Mouse (Mus musculus) embryonic facial prominence, embryonic 14.5 days (tissue): ENCODE results near the gene Ankrd35. TPM values are rescaled to one million over a fixed set of nuclear protein-coding genes. Genes with fewer than 3 reads are reported as not detected.

Experiments
- ATAC-seq: fragments of 200-750 bp; cut with Nextera tagmentation; 2 replicates; pipeline ENCODE4 v1.8.0; 2017; ENCODE audit warnings: low read depth, moderate number of reproducible peaks, moderate TSS enrichment
- DNase-seq: peaks from one replicate; pipeline ENCODE4 v3.0.0-alpha.2; 2015; ENCODE audit warnings: low spot score
- H3K27ac ChIP-seq: fragments of 300-500 bp; sonication (generic); replicated peaks from 2 replicates; pipeline ENCODE4 v1.5.1; 2014; ENCODE audit warnings: low read depth, mild to moderate bottlenecking, low read length, moderate library complexity
- H3K27me3 ChIP-seq: fragments of 300-500 bp; sonication (generic); replicated peaks from 2 replicates; pipeline ENCODE4 v1.6.1; 2014; ENCODE audit warnings: low read length; ENCODE audit not compliant: control insufficient read depth, insufficient read depth
- H3K36me3 ChIP-seq: fragments of 300-500 bp; sonication (generic); 2 replicates; pipeline ENCODE4 v1.6.1; 2014; ENCODE audit warnings: low read length, mixed read lengths; ENCODE audit not compliant: control insufficient read depth, insufficient read depth
- H3K4me1 ChIP-seq: fragments of 300-500 bp; sonication (generic); 2 replicates; pipeline ENCODE4 v1.6.1; 2014; ENCODE audit warnings: antibody characterized with exemption, low read length; ENCODE audit not compliant: control insufficient read depth, insufficient read depth
- H3K4me2 ChIP-seq: fragments of 300-500 bp; sonication (generic); 2 replicates; pipeline ENCODE4 v1.6.1; 2014; ENCODE audit warnings: low read depth, mild to moderate bottlenecking, low read length, moderate library complexity, mixed read lengths
- H3K4me3 ChIP-seq: fragments of 300-500 bp; sonication (generic); 2 replicates; pipeline ENCODE4 v1.5.1; 2014; ENCODE audit warnings: low read depth, mild to moderate bottlenecking, low read length
- H3K9ac ChIP-seq: fragments of 300-500 bp; sonication (generic); 2 replicates; pipeline ENCODE4 v1.6.1; 2014; ENCODE audit warnings: low read depth, mild to moderate bottlenecking, low read length, moderate library complexity, mixed read lengths
- H3K9me3 ChIP-seq: fragments of 300-500 bp; sonication (generic); 2 replicates; pipeline ENCODE4 v1.6.1; 2016; ENCODE audit warnings: low read length; ENCODE audit not compliant: control insufficient read depth
- WGBS: fragments of 180-500 bp; shearing (Covaris S2); extraction: QIAGEN DNeasy Blood & Tissue Kit; methylation state at CpG from one replicate; pipeline ENCODE4 v1.1.7; 2014; 5-methylcytosine and 5-hydroxymethylcytosine counted together
- polyA plus RNA-seq: library from polyadenylated mRNA; unstranded; fragments of >200 nt; fragmentation: Nextera tagmentation; extraction: Ambion mirVana; gene quantifications from 2 replicates; pipeline ENCODE4 v1.2.1, GENCODE M21; 2014

Ankrd35 gene
- polyA plus RNA-seq, 1 experiment from 2014 or later, result 3.6 TPM

- Histone ChIP-seq H3K9me3 (no peaks in the 10 kb centered on the region), H3K4me1 (no peaks in the 10 kb centered on the region), H3K27me3 (0 out of 2 replicates have a peak, but pooled peaks cover 3% of the 10 kb centered on the region), H3K9ac (peak within 1 kb of the TSS; percentile 75), H3K27ac (no peak within 1 kb of the TSS), H3K36me3 (peaks cover 64% of the 10 kb centered on the region), H3K4me2 (peak within 1 kb of the TSS; percentile 83), H3K4me3 (peak within 1 kb of the TSS; percentile 51)
- peak; percentile 72 for DNase-seq
- ATAC-seq, result peak; percentile 90
- WGBS, result 8% methylated on average over 28 of the region's 42 CpGs
Measured at GRCm38 (mm10) chr3:96707903-96708683, 38.2 kb downstream of the Ankrd35 start, which contains the start of gene Nudt17. TSS of gene Nudt17 (minus strand) at chr3:96708562.

DNA sequence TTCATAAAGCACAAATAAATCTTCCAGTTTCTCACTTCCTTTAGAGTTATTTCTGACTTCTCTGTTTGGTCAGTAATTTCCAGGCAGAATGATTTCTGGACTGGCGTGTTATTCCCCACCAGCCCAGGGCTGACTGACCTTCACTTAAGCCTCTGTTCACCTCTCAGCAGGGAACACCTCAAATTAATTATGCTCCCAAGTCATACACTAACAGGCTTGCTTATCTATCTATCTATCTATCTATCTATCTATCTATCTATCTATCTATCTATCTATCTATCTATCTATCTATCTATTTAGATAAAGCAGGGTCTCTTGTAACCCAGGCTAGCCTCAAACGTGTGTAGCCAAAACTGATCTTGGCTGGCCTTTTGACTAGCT lies 38.7 kb downstream of the Ankrd35 start:
- no peak for DNase-seq
- Histone ChIP-seq H3K27me3 (0 out of 2 replicates have a peak, but pooled peaks cover 3% of the 10 kb centered on the region), H3K4me1 (no peaks in the 10 kb centered on the region), H3K4me2 (peak overlapping the region; percentile 83; the same call in 1 of the 2 replicates), H3K36me3 (peaks cover 64% of the 10 kb centered on the region), H3K4me3 (0 out of 2 replicates have a peak overlapping the region, but pooled peaks have one; percentile 51), H3K27ac (no peak overlapping the region), H3K9me3 (no peaks in the 10 kb centered on the region), H3K9ac (peak overlapping the region; percentile 75)
- no peak for ATAC-seq
- WGBS, result 45% methylated on average over 2 of the region's 2 CpGs

GRCm38 (mm10) chr3:96714286-96714685 lies 44.4 kb downstream of the Ankrd35 start:
- H3K36me3 ChIP-seq, result peaks cover 73% of the 10 kb centered on the region
- H3K27ac ChIP-seq, result no peak overlapping the region

GRCm38 (mm10) chr3:96715854-96716253 lies 45.9 kb downstream of the Ankrd35 start:
- DNase-seq (no peak), ATAC-seq (no peak)
- Histone ChIP-seq H3K36me3 (peaks cover 65% of the 10 kb centered on the region), H3K9me3 (no peaks in the 10 kb centered on the region), H3K27me3 (no peaks in the 10 kb centered on the region), H3K27ac (no peak overlapping the region), H3K4me1 (no peaks in the 10 kb centered on the region), H3K4me3 (no peak overlapping the region), H3K4me2 (no peak overlapping the region), H3K9ac (no peak overlapping the region)
- WGBS, result 86% methylated on average over 2 of the region's 2 CpGs

More at GRCm38 (mm10) chr3:96714286-96714685, 44.4 kb downstream of the Ankrd35 start:
- H3K4me1 ChIP-seq, result no peaks in the 10 kb centered on the region
- H3K27me3 ChIP-seq, result no peaks in the 10 kb centered on the region
- H3K9ac ChIP-seq, result no peak overlapping the region
- no peak overlapping the region for H3K4me3 ChIP-seq
- WGBS, result 84% methylated on average over 5 of the region's 5 CpGs
- no peak overlapping the region for H3K4me2 ChIP-seq
- DNase-seq (no peak), ATAC-seq (no peak)
- H3K9me3 ChIP-seq, result no peaks in the 10 kb centered on the region

- Histone ChIP-seq H3K4me2 (no peak overlapping the region), H3K27ac (no peak overlapping the region), H3K9me3 (no peaks in the 10 kb centered on the region), H3K9ac (no peak overlapping the region), H3K27me3 (no peaks in the 10 kb centered on the region), H3K36me3 (peaks cover 50% of the 10 kb centered on the region), H3K4me3 (no peak overlapping the region), H3K4me1 (no peaks in the 10 kb centered on the region)
- ATAC-seq (no peak), DNase-seq (peak; percentile 62)
- 33% methylated on average over 14 of the region's 14 CpGs for WGBS
Measured at GRCm38 (mm10) chr3:96719173-96719572, 49.2 kb downstream of the Ankrd35 start.

GRCm38 (mm10) chr3:96727343-96727827 lies 57.5 kb downstream of the Ankrd35 start, which contains the start of the genes Polr3c and Rnf115:
TSS of gene Polr3c (minus strand) at chr3:96727628.
TSS of gene Rnf115 (plus strand) at chr3:96727664.
- WGBS, result 0% methylated on average over 12 of the region's 52 CpGs
- peaks cover 22% of the 10 kb centered on the region for H3K4me1 ChIP-seq
- DNase-seq (peak; percentile 96), ATAC-seq (peak; percentile 100)
- H3K36me3 ChIP-seq, result peaks cover 3% of the 10 kb centered on the region
- H3K27ac ChIP-seq, result peak within 1 kb of the TSS; percentile 91
- H3K4me3 ChIP-seq, result peak within 1 kb of the TSS; percentile 91
- H3K27me3 ChIP-seq, result no peaks in the 10 kb centered on the region
- peak within 1 kb of the TSS; percentile 85 for H3K9ac ChIP-seq
- H3K4me2 ChIP-seq, result peak within 1 kb of the TSS; percentile 81
- no peaks in the 10 kb centered on the region for H3K9me3 ChIP-seq

DNA sequence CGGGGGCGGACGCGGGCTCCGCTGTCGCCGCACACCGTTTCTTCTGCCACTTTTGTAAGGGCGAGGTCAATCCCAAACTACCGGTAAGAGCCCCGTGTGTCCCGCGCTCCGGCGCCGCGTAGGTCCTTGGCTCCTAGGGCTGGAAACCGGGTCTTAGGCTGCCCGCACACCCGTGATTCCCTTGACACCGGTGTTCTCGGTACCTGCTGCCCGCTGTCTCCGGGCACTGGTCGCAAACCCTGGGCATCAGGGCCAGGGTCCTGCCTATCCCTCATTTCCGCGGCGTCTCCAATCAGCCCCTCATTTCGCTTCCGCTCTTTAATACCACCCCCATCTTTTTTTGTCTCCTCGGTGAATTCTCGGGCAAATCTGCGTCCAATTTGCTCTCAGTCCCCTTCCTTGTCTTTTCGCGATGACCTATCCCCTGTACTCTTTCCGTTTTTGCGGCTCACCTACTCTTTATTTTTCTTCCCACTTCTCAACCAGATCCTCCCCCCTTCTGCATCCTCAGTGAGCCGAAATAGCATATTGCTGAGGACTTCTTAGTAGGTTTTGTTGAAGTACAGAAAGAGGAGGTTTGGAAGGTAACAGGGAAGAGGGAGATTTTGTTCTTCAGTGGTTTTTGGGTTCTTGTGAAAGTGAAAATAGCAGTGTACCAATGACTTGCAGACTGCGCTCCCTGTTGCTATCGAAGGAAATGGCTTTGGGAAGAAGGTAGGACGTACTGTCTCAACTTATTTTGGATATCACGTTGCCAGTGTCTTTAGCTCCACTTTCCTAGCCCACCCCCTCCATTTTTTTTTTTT lies 58.1 kb downstream of the Ankrd35 start:
- peak; percentile 22 for DNase-seq
- H3K9me3 ChIP-seq, result no peaks in the 10 kb centered on the region
- peaks cover 22% of the 10 kb centered on the region for H3K4me1 ChIP-seq
- peak overlapping the region; percentile 85 for H3K9ac ChIP-seq
- H3K36me3 ChIP-seq, result no peaks in the 10 kb centered on the region; the same call in 1 of the 2 replicates
- H3K4me3 ChIP-seq, result peak overlapping the region; percentile 91
- no peak for ATAC-seq
- H3K27me3 ChIP-seq, result no peaks in the 10 kb centered on the region
- peak overlapping the region; percentile 91 for H3K27ac ChIP-seq
- peak overlapping the region; percentile 81 for H3K4me2 ChIP-seq
- WGBS, result under 1% methylated on average over 27 of the region's 42 CpGs

- Histone ChIP-seq H3K4me3 (peak overlapping the region; percentile 91), H3K27ac (peak overlapping the region; percentile 91; the same call in 1 of the 2 replicates), H3K9me3 (no peaks in the 10 kb centered on the region), H3K36me3 (no peaks in the 10 kb centered on the region), H3K4me1 (peaks cover 22% of the 10 kb centered on the region), H3K27me3 (no peaks in the 10 kb centered on the region), H3K9ac (peak overlapping the region; percentile 85), H3K4me2 (peak overlapping the region; percentile 81)
- ATAC-seq, result no peak
- no peak for DNase-seq
- WGBS, result 41% methylated on average over 7 of the region's 7 CpGs
Measured at GRCm38 (mm10) chr3:96728634-96729402, 58.9 kb downstream of the Ankrd35 start.
